Mouse (Mus musculus) Patski (cell line): ENCODE measurements around the gene Actr3b. TPM values are rescaled to one million over a fixed set of nuclear protein-coding genes. Genes with fewer than 3 reads are reported as not detected.

Source experiments
- ATAC-seq: fragments of 100-300 bp; one replicate; pipeline ENCODE4 v1.8.0; 2021
- CTCF ChIA-PET: fragments of 350-600 bp; sonication (Branson Sonifier 250); formaldehyde crosslinking; loops from one replicate; lab custom pipeline; 2022; ENCODE audit warnings: inconsistent platforms; lab: Charles Lee
- POLR2A ChIA-PET: fragments of 350-600 bp; sonication (Branson Sonifier 250); formaldehyde crosslinking; loops from one replicate; lab custom pipeline; 2022; ENCODE audit warnings: antibody characterized with exemption, inconsistent platforms; lab: Charles Lee
- DNase-seq: peaks from one replicate; pipeline ENCODE4 v3.0.0-alpha.2; 2011; ENCODE audit warnings: low read depth, low spot score
- H3K27me3 ChIP-seq: fragments of 371-371 bp; one replicate; pipeline ENCODE4 v1.5.1; 2021
- CTCF ChIP-seq: fragments of 100-300 bp; IDR thresholded peaks from one replicate; pipeline ENCODE4 v1.5.1; 2021
- in situ Hi-C: fragments of 300-500 bp; cut with MboI; formaldehyde crosslinking; loops from 3 replicates; pipeline ENCODE4 v1.11.1; 2018; ENCODE audit warnings: low pct_unique_long_range_greater_than_20kb, mixed read lengths
- polyA plus RNA-seq: library from polyadenylated mRNA; unstranded; gene quantifications from one replicate; pipeline ENCODE4 v1.2.3, GENCODE M21; 2021

The Actr3b gene
- polyA plus RNA-seq, 1 experiment from 2014 or later = 0.35 TPM

GRCm38 (mm10) chr5:25877281-25877680 is 117.5 kb downstream of the Actr3b start:
- H3K27me3 ChIP-seq = no peaks in the 10 kb centered on the region
- DNase-seq (no peak), ATAC-seq (no peak)
- POLR2A ChIA-PET = no interaction called here
- in situ Hi-C loops = no loop called here
- CTCF ChIA-PET = interaction anchor here (1.3 kb wide), 1 partner anchor 12 kb away, joined by 7 read pairs; no protein-coding TSS in a partner anchor
- no peak for TF ChIP-seq CTCF

DNA sequence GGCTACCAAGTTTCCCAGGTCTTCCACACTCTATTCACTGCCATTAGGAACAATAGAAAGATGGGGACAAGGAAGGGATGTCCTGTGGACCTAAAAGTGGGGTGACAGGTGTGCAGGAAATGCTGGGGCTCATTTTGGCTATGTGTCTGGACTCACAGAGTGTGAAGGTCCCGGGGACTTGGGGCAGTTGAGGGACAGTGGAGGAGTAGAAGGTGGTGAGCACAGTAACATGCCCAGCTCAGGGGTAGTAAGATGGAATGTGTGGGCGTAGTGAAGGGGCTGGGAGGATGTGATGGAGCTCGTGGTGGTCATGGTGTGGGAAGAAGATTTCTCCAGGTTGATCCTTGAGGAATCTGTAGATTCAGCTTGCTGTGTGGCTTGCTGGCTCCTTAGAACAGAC is 118.2 kb downstream of the Actr3b start:
- no peak for TF ChIP-seq CTCF
- in situ Hi-C loops = no loop called here
- ChIA-PET CTCF (interaction anchor here (1.3 to 1.7 kb wide), 2 partner anchors 11 to 13 kb away, joined by 5 to 7 read pairs; no protein-coding TSS in a partner anchor), POLR2A (no interaction called here)
- no peak for ATAC-seq
- DNase-seq = no peak
- H3K27me3 ChIP-seq = no peaks in the 10 kb centered on the region

DNA sequence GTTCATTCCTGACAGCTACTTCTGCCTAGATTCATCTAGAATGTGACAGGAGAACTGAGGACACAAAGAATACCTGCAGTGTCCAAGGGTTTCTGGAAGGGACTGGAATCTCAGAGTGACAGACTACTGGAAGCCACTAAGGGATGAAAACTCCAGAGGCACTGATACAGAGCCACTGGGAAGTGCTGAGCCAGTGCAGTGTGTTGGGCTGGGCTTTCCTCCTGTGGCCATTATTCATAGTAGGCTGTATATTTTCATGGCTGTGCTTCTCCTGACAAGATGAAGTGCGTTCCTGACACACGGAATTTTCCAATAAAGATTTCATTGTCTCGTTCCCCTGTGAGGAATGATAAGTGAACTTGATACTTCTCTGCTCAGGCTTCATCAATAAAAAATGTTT is 126.9 kb downstream of the Actr3b start:
- DNase-seq (no peak), ATAC-seq (no peak)
- H3K27me3 ChIP-seq = no peaks in the 10 kb centered on the region
- ChIA-PET CTCF (no interaction called here), POLR2A (no interaction called here)
- no peak for TF ChIP-seq CTCF
- in situ Hi-C loops = no loop called here

DNA sequence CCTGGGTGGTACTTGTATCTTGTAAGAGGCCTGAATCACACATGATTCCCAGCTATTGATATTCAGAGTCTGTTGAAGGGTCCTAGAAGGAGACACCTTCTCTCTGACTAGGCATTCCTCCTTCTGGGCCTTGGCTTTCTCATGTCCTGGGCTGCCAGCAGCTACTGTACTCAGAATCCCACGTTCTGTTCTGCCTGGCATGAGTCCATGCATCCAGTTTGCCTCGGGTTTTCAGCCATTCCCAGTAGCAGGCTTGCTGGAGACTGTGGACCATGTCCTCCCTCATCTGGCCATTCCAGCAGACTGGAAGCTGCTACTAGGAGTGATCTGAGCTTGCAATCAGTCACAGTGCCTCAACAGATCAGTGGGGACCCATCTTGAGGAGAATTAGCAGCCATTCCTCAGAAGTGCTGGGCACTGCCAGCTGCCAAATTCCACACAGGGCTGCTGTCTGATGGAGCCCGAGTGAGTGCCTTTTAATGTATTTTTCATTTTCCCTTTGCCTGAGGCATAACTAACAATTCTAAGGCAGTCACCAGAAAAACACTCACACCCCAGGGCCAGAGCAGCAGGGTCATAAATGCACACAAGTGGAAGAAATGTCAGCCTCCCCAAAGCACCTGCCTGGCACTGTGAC is 130.1 kb downstream of the Actr3b start:
- ChIA-PET POLR2A (no interaction called here), CTCF (interaction anchor here (2.1 kb wide), 1 partner anchor 12 kb away, joined by 7 read pairs; no protein-coding TSS in a partner anchor)
- TF ChIP-seq CTCF = no peak
- ATAC-seq (no peak), DNase-seq (no peak)
- in situ Hi-C loops = no loop called here
- no peaks in the 10 kb centered on the region for H3K27me3 ChIP-seq

GRCm38 (mm10) chr5:25891321-25891720 is 131.5 kb downstream of the Actr3b start:
- no peak for TF ChIP-seq CTCF
- CTCF ChIA-PET = no interaction called here
- DNase-seq (no peak), ATAC-seq (no peak)
- in situ Hi-C loops = no loop called here
- H3K27me3 ChIP-seq = peaks cover 7% of the 10 kb centered on the region
- POLR2A ChIA-PET = no interaction called here

Other genes with a start within 250 kb of the Actr3b start
- gene Cct8l1, start 243.9 kb upstream of the Actr3b start, polyA plus RNA-seq = not detected
- gene Xrcc2, start 54.2 kb upstream of the Actr3b start, polyA plus RNA-seq = 6.8 TPM
- not detected for gene Gm21663, start 182.4 kb downstream of the Actr3b start, polyA plus RNA-seq
- gene Gm21671, start 194.4 kb downstream of the Actr3b start, polyA plus RNA-seq = not detected
- not detected for gene Gm21680, start 212.7 kb downstream of the Actr3b start, polyA plus RNA-seq
- not detected for gene Gm21698, start 228.7 kb downstream of the Actr3b start, polyA plus RNA-seq
- not detected for gene Gm1979, start 244.8 kb downstream of the Actr3b start, polyA plus RNA-seq